Mouse (Mus musculus) neural tube, embryonic 13.5 days (tissue): ENCODE results near the gene Knstrn. TPM values are rescaled to one million over a fixed set of nuclear protein-coding genes. Genes with fewer than 3 reads are reported as not detected.

Experiments used
- ATAC-seq: fragments of 200-750 bp; cut with Nextera tagmentation; 2 replicates; pipeline ENCODE4 v1.8.0; 2017; ENCODE audit warnings: low read depth, mild to moderate bottlenecking, moderate TSS enrichment, moderate library complexity
- H3K27ac ChIP-seq: fragments of 300-500 bp; sonication (generic); replicated peaks from 2 replicates; pipeline ENCODE4 v1.5.1; 2015; ENCODE audit warnings: moderate library complexity, mild to moderate bottlenecking, inconsistent platforms
- H3K27me3 ChIP-seq: fragments of 300-500 bp; sonication (generic); 2 replicates; pipeline ENCODE4 v1.6.1; 2015; ENCODE audit warnings: mild to moderate bottlenecking, inconsistent platforms
- H3K36me3 ChIP-seq: fragments of 300-500 bp; sonication (generic); 2 replicates; pipeline ENCODE4 v1.6.1; 2015; ENCODE audit warnings: mild to moderate bottlenecking, inconsistent platforms
- H3K4me1 ChIP-seq: fragments of 300-500 bp; sonication (generic); replicated peaks from 2 replicates; pipeline ENCODE4 v1.6.1; 2015; ENCODE audit warnings: inconsistent platforms
- H3K4me2 ChIP-seq: fragments of 300-500 bp; sonication (generic); 2 replicates; pipeline ENCODE4 v1.6.1; 2015; ENCODE audit warnings: inconsistent platforms, mild to moderate bottlenecking, moderate library complexity
- H3K4me3 ChIP-seq: fragments of 300-500 bp; sonication (generic); 2 replicates; pipeline ENCODE4 v1.5.1; 2015; ENCODE audit warnings: mild to moderate bottlenecking, inconsistent platforms
- H3K9ac ChIP-seq: fragments of 300-500 bp; sonication (generic); 2 replicates; pipeline ENCODE4 v1.6.1; 2015; ENCODE audit warnings: moderate library complexity, mild to moderate bottlenecking, inconsistent platforms
- H3K9me3 ChIP-seq: fragments of 300-500 bp; sonication (generic); 2 replicates; pipeline ENCODE4 v1.6.1; 2016; ENCODE audit warnings: inconsistent platforms
- WGBS: fragments of 180-500 bp; shearing (Covaris S2); methylation state at CpG from one replicate; pipeline ENCODE4 v1.1.7; 2015; 5-methylcytosine and 5-hydroxymethylcytosine counted together
- polyA plus RNA-seq: library from polyadenylated mRNA; unstranded; fragments of >200 nt; fragmentation: Nextera tagmentation; extraction: Ambion mirVana; gene quantifications from 2 replicates; pipeline ENCODE4 v1.2.1, GENCODE M21; 2015

The Knstrn gene
- polyA plus RNA-seq, 1 experiment from 2014 or later = 23.8 TPM

DNA sequence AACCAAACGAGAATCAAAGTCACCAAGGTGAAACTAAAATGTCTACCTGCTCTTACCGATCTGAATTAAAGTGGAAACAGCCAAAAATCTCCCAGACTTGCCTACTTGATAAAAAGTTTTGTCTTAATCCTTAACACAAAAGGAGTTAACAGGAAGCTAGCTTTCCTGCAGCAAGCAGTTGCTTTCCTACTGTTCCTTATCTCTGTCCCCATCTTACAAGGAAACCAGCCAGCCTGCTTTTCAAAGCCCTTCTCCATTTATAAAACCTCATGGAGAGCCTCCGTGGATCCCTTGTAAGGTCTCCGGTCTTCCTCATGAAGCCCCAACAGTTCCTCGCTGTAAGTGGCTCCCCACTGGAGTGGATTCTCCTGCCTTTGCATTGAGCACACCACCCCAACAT is 24.5 kb downstream of the Knstrn start:
- Histone ChIP-seq H3K4me3 (no peak overlapping the region), H3K4me1 (no peaks in the 10 kb centered on the region), H3K4me2 (no peak overlapping the region), H3K9ac (no peak overlapping the region), H3K27ac (no peak overlapping the region), H3K9me3 (no peaks in the 10 kb centered on the region), H3K27me3 (no peaks in the 10 kb centered on the region), H3K36me3 (0 out of 2 replicates have a peak, but pooled peaks cover 3% of the 10 kb centered on the region)
- ATAC-seq = no peak
- WGBS = 58% methylated on average over 5 of the region's 5 CpGs

DNA sequence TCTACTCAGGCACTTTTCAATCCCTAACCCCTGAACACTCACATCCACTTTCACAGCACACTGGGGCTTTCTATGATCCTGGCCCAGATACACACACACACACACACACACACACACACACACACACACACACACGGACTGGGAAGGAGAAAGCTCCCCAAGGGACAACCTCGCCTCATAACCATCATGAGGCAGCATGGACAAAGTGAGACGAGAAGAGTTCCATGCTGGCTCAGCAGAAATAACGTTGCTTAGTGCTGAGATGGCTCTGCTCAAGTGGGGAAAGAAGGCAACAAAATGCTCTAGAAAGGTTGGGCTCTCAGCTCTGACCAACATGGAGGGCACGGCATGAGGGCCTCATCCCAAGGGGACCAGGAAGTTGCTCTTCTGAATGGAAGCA is 27.4 kb downstream of the Knstrn start:
- no peaks in the 10 kb centered on the region for H3K9me3 ChIP-seq
- no peaks in the 10 kb centered on the region for H3K36me3 ChIP-seq
- no peak overlapping the region for H3K9ac ChIP-seq
- no peak for ATAC-seq
- H3K4me2 ChIP-seq = no peak overlapping the region
- H3K4me3 ChIP-seq = no peak overlapping the region
- no peaks in the 10 kb centered on the region for H3K27me3 ChIP-seq
- H3K27ac ChIP-seq = no peak overlapping the region
- 64% methylated on average over 5 of the region's 5 CpGs for WGBS
- no peaks in the 10 kb centered on the region for H3K4me1 ChIP-seq

DNA sequence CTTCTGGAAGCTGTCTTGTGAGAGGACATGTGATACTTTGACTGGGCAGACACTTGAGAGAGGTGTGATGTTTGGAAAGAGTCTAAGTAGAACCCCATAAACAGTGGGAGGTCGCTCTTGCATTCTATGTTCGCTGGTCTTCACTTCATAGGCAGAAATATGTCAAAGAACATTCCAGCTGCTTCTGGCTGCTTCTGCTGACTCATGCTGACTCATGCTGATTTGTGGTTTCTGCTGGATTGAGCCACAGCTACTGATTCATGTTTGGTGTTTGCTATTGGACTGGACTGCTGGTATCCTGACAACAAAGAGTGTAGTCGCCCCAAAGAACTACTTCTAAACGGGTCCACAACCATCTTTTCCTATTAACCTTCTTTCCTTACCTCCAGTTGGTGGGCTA is 28.0 kb downstream of the Knstrn start:
- Histone ChIP-seq H3K9me3 (no peaks in the 10 kb centered on the region), H3K27ac (no peak overlapping the region), H3K27me3 (no peaks in the 10 kb centered on the region), H3K4me2 (no peak overlapping the region), H3K9ac (no peak overlapping the region), H3K36me3 (no peaks in the 10 kb centered on the region), H3K4me1 (no peaks in the 10 kb centered on the region), H3K4me3 (no peak overlapping the region)
- ATAC-seq = no peak
- WGBS = 87% methylated on average over 4 of the region's 4 CpGs

DNA sequence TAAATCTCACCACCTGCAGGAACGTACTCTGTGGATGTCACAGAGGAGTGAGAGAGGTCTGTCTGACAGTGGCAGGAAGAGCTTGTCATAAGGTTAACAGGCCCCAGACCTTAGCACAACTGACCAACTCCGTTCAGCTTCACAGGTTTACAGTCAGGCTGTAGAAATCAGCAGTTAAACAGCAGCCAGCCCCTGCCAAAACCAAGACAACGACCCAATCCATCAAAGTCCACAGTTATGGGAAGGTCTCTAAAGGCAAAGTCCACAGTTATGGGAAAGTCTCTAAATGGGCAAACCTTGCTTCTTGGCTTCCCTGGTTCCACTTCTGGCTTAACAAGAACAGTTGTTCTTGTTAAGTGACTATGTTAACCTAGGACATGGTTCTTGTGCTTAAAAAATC is 30.6 kb downstream of the Knstrn start:
- Histone ChIP-seq H3K4me2 (no peak overlapping the region), H3K27me3 (no peaks in the 10 kb centered on the region), H3K4me1 (no peaks in the 10 kb centered on the region), H3K36me3 (no peaks in the 10 kb centered on the region), H3K9ac (no peak overlapping the region), H3K27ac (no peak overlapping the region), H3K4me3 (no peak overlapping the region), H3K9me3 (no peaks in the 10 kb centered on the region)
- ATAC-seq = no peak
- 84% methylated on average over 3 of the region's 3 CpGs for WGBS

DNA sequence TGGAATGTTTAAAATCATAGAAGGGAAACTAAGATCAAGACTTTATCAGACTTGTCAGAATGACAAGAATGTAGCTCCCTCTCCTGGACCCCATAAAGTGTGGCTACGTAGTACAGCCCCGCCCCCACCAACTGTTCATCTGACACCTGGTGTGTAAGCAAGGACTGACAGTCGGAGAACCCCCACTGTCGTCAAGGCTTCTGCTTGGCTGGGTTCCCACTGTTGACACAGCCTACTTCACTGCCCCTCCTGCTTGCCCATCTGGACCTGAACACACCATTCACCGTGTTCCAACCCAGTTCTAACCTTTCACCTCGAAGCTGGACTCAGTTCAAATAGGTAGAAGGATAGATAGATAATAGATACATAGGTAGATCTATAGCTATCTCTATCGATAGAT is 32.4 kb downstream of the Knstrn start:
- Histone ChIP-seq H3K4me3 (no peak overlapping the region), H3K27me3 (no peaks in the 10 kb centered on the region), H3K9me3 (no peaks in the 10 kb centered on the region), H3K36me3 (no peaks in the 10 kb centered on the region), H3K9ac (no peak overlapping the region), H3K4me1 (no peaks in the 10 kb centered on the region), H3K4me2 (no peak overlapping the region), H3K27ac (no peak overlapping the region)
- WGBS = 60% methylated on average over 7 of the region's 7 CpGs
- no peak for ATAC-seq

DNA sequence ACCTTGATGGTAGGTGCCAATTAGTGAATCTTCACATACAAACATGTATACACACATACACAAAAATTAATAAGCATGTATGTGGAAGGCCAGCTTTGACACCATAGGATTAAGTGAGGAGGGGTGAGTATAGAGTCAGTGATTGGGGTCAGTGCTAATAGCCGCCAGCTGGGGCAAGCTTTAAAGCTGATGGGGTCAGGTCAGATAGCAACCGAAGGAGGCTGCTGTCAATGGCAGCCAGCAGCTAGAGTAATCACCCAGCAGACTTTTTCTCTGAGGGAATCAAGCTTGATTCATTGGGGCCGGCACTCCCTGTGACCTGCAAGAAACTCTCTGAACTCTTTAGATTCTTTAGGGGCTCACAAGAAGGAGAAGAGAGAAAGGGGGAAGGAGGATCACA is 38.0 kb downstream of the Knstrn start:
- no peak overlapping the region for H3K27ac ChIP-seq
- H3K4me3 ChIP-seq = no peak overlapping the region
- H3K36me3 ChIP-seq = no peaks in the 10 kb centered on the region
- no peaks in the 10 kb centered on the region for H3K27me3 ChIP-seq
- H3K9ac ChIP-seq = no peak overlapping the region
- WGBS = 12% methylated on average over 3 of the region's 3 CpGs
- no peak overlapping the region for H3K4me2 ChIP-seq
- no peaks in the 10 kb centered on the region for H3K4me1 ChIP-seq
- no peak for ATAC-seq
- H3K9me3 ChIP-seq = no peaks in the 10 kb centered on the region

DNA sequence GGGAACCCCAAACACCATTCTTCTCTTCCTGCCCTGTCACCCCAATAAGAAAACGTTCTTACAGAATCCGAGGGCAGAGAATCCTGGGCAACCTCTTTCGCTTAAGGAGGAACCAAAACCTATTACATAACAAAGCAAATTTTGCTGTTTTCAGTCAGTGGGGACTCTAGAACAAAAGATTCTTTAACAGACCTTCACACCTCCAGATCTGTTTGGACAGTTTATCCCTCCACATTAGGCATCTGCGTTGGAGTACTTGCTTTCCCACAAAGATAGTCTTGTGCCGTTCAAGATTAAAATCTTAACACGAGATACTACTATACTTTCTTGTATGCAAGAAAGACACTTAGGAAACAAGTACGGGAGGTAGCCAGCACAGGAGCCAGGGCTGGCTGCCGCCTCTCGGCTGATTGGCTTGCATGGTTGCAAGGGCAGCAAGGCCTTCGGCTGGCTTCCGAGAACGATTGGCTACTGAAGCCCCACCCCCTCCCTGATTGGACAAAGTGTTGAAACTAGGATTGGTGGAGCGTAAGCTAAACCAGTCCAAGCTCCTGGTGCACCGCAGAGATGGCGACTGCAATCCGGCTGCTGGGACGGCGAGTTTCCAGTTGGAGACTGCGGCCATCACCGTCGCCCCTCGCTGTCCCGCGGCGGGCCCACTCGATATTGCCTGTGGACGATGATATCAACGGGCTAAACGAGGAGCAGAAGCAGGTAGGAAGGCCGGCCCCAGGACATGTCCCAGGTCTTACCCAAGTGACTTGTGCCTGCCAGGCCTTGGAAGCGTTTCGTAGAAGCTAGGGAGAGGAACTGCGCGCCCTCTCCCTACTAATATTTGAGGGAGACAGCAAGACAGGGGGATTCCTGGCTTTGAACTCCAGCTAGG is 47.9 kb downstream of the Knstrn start, which contains the start of gene Ivd:
Gene Ivd, plus strand, starts transcription at position 501 of the 886 bp plus-strand sequence.
- peaks cover 2% of the 10 kb centered on the region; the same call in 1 of the 2 replicates for H3K36me3 ChIP-seq

DNA sequence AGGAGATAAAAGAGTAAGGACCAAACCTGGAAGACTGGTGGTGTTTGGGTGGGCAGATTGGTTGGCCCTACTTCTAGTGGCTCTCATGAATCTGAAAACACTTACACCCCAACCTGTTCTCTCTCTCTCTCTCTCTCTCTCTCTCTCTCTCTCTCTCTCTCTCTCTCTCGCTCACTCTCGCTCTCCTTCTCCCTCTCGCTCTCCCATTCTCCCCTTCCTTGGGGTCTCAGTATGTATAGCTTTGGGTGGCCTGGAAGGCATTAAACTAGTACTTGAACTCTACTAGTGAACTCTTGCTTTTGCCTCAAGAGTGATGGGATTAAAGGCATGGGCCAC is 48.5 kb downstream of the Knstrn start:
- Histone ChIP-seq H3K4me1 (peaks cover 21% of the 10 kb centered on the region), H3K27ac (peak overlapping the region; percentile 79), H3K4me2 (peak overlapping the region; percentile 78), H3K9ac (peak overlapping the region; percentile 77), H3K9me3 (no peaks in the 10 kb centered on the region), H3K4me3 (peak overlapping the region; percentile 66), H3K27me3 (no peaks in the 10 kb centered on the region), H3K36me3 (peaks cover 2% of the 10 kb centered on the region; the same call in 1 of the 2 replicates)
- WGBS = 32% methylated on average over 3 of the region's 3 CpGs
- ATAC-seq = no peak

More for the DNA sequence above, 47.9 kb downstream of the Knstrn start, which contains the start of gene Ivd:
- peak within 1 kb of the TSS; percentile 77 for H3K9ac ChIP-seq
- H3K4me1 ChIP-seq = peaks cover 21% of the 10 kb centered on the region
- H3K27me3 ChIP-seq = no peaks in the 10 kb centered on the region
- peak within 1 kb of the TSS; percentile 79 for H3K27ac ChIP-seq
- peak within 1 kb of the TSS; percentile 78 for H3K4me2 ChIP-seq
- WGBS = under 1% methylated on average over 34 of the region's 34 CpGs
- H3K4me3 ChIP-seq = peak within 1 kb of the TSS; percentile 66
- no peaks in the 10 kb centered on the region for H3K9me3 ChIP-seq
- peak; percentile 100 for ATAC-seq

DNA sequence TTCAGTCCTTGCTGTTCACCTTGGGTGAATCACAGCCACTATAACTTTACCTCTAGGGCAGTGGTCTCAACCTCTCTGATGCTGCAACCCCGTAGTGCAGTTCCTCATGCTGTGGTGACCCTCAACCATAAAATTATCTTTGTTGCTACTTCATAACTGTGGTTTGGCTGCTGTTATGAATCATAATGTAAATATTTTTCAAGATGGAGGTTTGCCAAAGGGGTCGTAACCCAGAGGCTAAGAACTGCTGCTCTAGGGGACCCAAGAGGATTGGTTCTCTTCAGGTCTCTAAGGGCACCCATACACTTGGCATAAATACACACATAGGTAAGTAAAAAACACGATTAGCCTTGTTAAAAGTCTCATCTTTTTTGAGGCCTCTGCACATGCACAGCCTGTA is 56.8 kb downstream of the Knstrn start:
- H3K4me3 ChIP-seq = no peak overlapping the region
- WGBS = 92% methylated on average over 3 of the region's 3 CpGs
- H3K9ac ChIP-seq = no peak overlapping the region
- no peak overlapping the region for H3K4me2 ChIP-seq
- H3K9me3 ChIP-seq = no peaks in the 10 kb centered on the region
- no peaks in the 10 kb centered on the region for H3K4me1 ChIP-seq
- H3K27me3 ChIP-seq = no peaks in the 10 kb centered on the region
- H3K36me3 ChIP-seq = peaks cover 46% of the 10 kb centered on the region
- no peak for ATAC-seq
- H3K27ac ChIP-seq = no peak overlapping the region

DNA sequence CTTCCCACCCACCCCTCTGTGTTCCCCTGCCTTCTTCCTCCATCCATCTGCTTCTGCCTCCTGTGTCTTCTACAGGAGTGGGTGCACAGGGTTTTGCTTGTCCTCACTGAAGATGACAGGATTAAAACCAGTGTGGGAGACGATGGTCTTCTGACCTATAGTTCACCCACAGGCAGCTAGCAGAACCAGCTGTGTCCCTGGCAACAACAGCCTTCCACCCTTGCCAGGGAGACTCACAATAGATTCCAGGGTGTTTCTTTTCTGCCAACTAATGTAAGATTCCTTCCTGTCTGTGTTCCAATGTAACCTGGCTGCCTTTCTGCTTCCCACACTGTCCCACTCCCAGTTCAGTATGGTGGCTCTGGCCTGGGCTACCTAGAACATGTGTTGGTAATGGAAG is 57.2 kb downstream of the Knstrn start:
- Histone ChIP-seq H3K4me1 (no peaks in the 10 kb centered on the region), H3K9me3 (no peaks in the 10 kb centered on the region), H3K36me3 (peaks cover 49% of the 10 kb centered on the region), H3K9ac (no peak overlapping the region), H3K27me3 (no peaks in the 10 kb centered on the region), H3K4me2 (no peak overlapping the region), H3K4me3 (no peak overlapping the region), H3K27ac (no peak overlapping the region)
- ATAC-seq = no peak
- WGBS = 75% methylated on average over 1 of the region's 1 CpGs

DNA sequence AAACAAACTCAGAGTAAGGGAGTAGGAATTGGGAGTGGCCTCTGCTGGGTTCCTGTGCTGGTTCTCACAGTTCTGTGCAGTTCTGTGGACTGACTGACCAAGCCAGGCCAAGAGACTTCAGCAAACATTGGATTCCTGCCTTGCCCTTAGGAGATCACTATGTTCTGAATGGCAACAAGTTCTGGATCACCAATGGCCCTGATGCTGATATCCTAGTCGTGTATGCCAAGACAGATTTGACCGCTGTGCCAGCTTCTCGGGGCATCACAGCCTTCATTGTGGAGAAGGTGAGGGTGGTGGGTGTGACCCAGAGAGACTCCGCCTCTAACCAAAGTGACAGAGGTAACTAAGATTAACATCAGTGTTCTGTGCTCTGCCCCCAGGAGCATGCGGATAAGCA is 59.2 kb downstream of the Knstrn start:
- Histone ChIP-seq H3K27me3 (no peaks in the 10 kb centered on the region), H3K9me3 (no peaks in the 10 kb centered on the region), H3K4me2 (no peak overlapping the region), H3K9ac (no peak overlapping the region), H3K4me3 (no peak overlapping the region), H3K36me3 (peaks cover 65% of the 10 kb centered on the region), H3K27ac (no peak overlapping the region), H3K4me1 (no peaks in the 10 kb centered on the region)
- ATAC-seq = no peak
- WGBS = 92% methylated on average over 5 of the region's 5 CpGs

DNA sequence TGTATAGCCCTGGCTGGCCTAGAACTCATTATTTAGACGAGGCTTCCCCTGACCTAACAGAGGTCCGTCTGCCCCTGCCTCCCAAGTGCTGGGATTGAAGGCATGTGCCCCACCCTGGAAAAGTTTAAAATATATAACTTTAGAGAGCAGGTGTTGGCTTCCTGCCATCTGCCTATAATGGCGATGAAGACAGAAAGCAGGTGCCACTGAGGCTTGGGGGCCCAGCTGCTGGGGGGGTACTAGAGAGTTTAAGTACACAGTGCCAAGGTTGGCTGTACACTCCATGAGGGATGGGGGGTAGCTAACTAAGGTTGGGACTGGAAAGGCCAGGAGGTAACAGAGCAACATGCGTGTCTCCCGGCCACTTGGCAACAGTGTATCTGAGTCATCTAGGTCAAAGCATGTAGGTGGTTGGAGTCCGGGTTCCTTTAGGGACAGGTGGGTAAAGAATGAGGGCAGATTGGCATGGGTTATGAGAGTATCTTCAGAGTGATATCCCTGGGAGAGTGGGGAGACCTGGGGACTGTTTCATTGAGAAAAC is 60.2 kb downstream of the Knstrn start:
- Histone ChIP-seq H3K27me3 (no peaks in the 10 kb centered on the region), H3K9ac (no peak overlapping the region), H3K36me3 (peaks cover 66% of the 10 kb centered on the region), H3K4me1 (no peaks in the 10 kb centered on the region), H3K4me3 (no peak overlapping the region), H3K27ac (no peak overlapping the region), H3K4me2 (no peak overlapping the region), H3K9me3 (no peaks in the 10 kb centered on the region)
- ATAC-seq = no peak
- WGBS = 82% methylated on average over 6 of the region's 6 CpGs
